ENCODE assay signal across 10 mouse cellular contexts in genomic region chr2:6479620-6480019, GRCm38 (mm10).
DNase-seq lines count a peak whose midpoint lies in the region; ATAC-seq lines count a peak whose summit lies in the region.
"Had no signal": no experiment of that assay in that cellular context is flagged by ENCODE, and none has a peak within 500 bp of the region (broad histone marks: within the 10 kb centered on the region; RNA-seq: fewer than 3 reads in every experiment).

No protein-coding gene starts in this region.

- ATAC-seq in hindbrain, embryonic 16.5 days, result no peak
- no peak for ATAC-seq in neural tube, embryonic 13.5 days (ENCODE audit: low read depth)
- no peak for ATAC-seq in activated CD4-positive, CD25-positive, alpha-beta regulatory T cell, adult 4 months
- ATAC-seq in megakaryocyte-erythroid progenitor cell, adult 5-6 weeks (replicated peaks; ENCODE audit: low FRiP score, low TSS enrichment, poor library complexity, severe bottlenecking), result no peak

- peak; percentile 38 for DNase-seq in adrenal gland, adult 2 months
- no peak for DNase-seq in adrenal gland, postnatal 4 days (ENCODE audit: low spot score in 2 of 2)
- DNase-seq in hindbrain, embryonic 10.5 days (ENCODE audit: low spot score), result no peak
- no peak for DNase-seq in neural tube, embryonic 10.5 days (ENCODE audit: extremely low spot score, low spot score)
- DNase-seq: layer of hippocampus, postnatal 36 days had no signal

- H3K27me3 ChIP-seq in hindbrain, embryonic 10.5 days (ENCODE audit: insufficient read depth, poor library complexity, severe bottlenecking), result no peaks in the 10 kb centered on the region
- H3K27me3 ChIP-seq in hindbrain, embryonic 16.5 days (replicated peaks; ENCODE audit: control insufficient read depth, insufficient read depth, low read length), result no peaks in the 10 kb centered on the region
- no peaks in the 10 kb centered on the region for H3K27me3 ChIP-seq in neural tube, embryonic 13.5 days
- H3K27me3 ChIP-seq: limb, embryonic 15.5 days had no signal

- H3K36me3 ChIP-seq in hindbrain, embryonic 10.5 days, result no peaks in the 10 kb centered on the region
- no peaks in the 10 kb centered on the region for H3K36me3 ChIP-seq in hindbrain, embryonic 16.5 days (ENCODE audit: control insufficient read depth, insufficient read depth, low read length)
- no peaks in the 10 kb centered on the region for H3K36me3 ChIP-seq in neural tube, embryonic 13.5 days
- H3K36me3 ChIP-seq: limb, embryonic 15.5 days had no signal

- no peak overlapping the region for H3K4me2 ChIP-seq in hindbrain, embryonic 16.5 days (ENCODE audit: low read length)
- no peak overlapping the region for H3K4me2 ChIP-seq in neural tube, embryonic 13.5 days

- peak overlapping the region; percentile 66 for H3K27ac ChIP-seq in hindbrain, embryonic 10.5 days
- no peak overlapping the region for H3K27ac ChIP-seq in hindbrain, embryonic 16.5 days (ENCODE audit: low read depth, low read length)
- peak overlapping the region; percentile 68 for H3K27ac ChIP-seq in neural tube, embryonic 13.5 days (replicated peaks)

- peaks cover 9% of the 10 kb centered on the region; the same call in 1 of the 2 replicates for H3K9me3 ChIP-seq in hindbrain, embryonic 10.5 days
- H3K9me3 ChIP-seq in hindbrain, embryonic 16.5 days (ENCODE audit: control insufficient read depth, low read length), result no peaks in the 10 kb centered on the region; the same call in 1 of the 2 replicates
- H3K9me3 ChIP-seq in neural tube, embryonic 13.5 days, result 0 out of 2 replicates have a peak, but pooled peaks cover 3% of the 10 kb centered on the region
- H3K9me3 ChIP-seq: limb, embryonic 15.5 days had no signal

- H3K9ac ChIP-seq in hindbrain, embryonic 16.5 days (ENCODE audit: low read depth, low read length), result no peak overlapping the region
- no peak overlapping the region for H3K9ac ChIP-seq in neural tube, embryonic 13.5 days
- H3K9ac ChIP-seq: limb, embryonic 15.5 days had no signal

- WGBS in hindbrain, embryonic 10.5 days, result 77% methylated on average over 5 of the region's 5 CpGs
- 67% methylated on average over 5 of the region's 5 CpGs for WGBS in hindbrain, embryonic 16.5 days
- 65% methylated on average over 5 of the region's 5 CpGs for WGBS in neural tube, embryonic 13.5 days

- no peak overlapping the region for H3K4me3 ChIP-seq in hindbrain, embryonic 10.5 days
- no peak overlapping the region for H3K4me3 ChIP-seq in hindbrain, embryonic 16.5 days (ENCODE audit: low read length)
- no peak overlapping the region for H3K4me3 ChIP-seq in neural tube, embryonic 13.5 days
- H3K4me3 ChIP-seq: limb, embryonic 15.5 days had no signal

- H3K4me1 ChIP-seq in hindbrain, embryonic 10.5 days (replicated peaks), result peaks cover 40% of the 10 kb centered on the region
- peaks cover 17% of the 10 kb centered on the region for H3K4me1 ChIP-seq in hindbrain, embryonic 16.5 days (ENCODE audit: control insufficient read depth, insufficient read depth, low read depth, low read length)
- peaks cover 43% of the 10 kb centered on the region for H3K4me1 ChIP-seq in neural tube, embryonic 13.5 days (replicated peaks)
